Mouse (Mus musculus) layer of hippocampus, postnatal 25 days (tissue): ENCODE data around the gene Chrna9. TPM values are rescaled to one million over a fixed set of nuclear protein-coding genes. Genes with fewer than 3 reads are reported as not detected.
A peak's percentile ranks its signal among the peaks of the same experiment; 100 is the strongest.
"Not testable (repeated sequence)": the region's sequence is repeated elsewhere in the genome, so short reads cannot be mapped to it uniquely, and the experiment has no call there.

Experiments
- DNase-seq, 2 experiments: peaks; one replicate each; pipeline ENCODE4 v3.0.0; 2022; ENCODE audit warnings: mixed read lengths in 2 of 2, low spot score in 1 of 2; ENCODE audit errors: extremely low spot score in 1 of 2
- total RNA-seq, 2 experiments: library from RNA; stranded (reverse); gene quantifications; 2 replicates each; pipeline ENCODE4 v1.2.3; 2021

Chrna9 gene
- total RNA-seq, 2 experiments from 2014 or later: not detected

GRCm38 (mm10) chr5:65955343-65956143, 20.8 kb downstream of the Chrna9 start:
- DNase-seq: peak; percentile 64 to 81

- DNase-seq: no peak
These were observed 21.7 kb downstream of the Chrna9 start for GRCm38 (mm10) chr5:65956144-65957008.

GRCm38 (mm10) chr5:65958597-65958996, 23.9 kb downstream of the Chrna9 start:
- peak in 1 of 2 experiments; percentile 65 for DNase-seq

GRCm38 (mm10) chr5:65959893-65960596, 25.3 kb downstream of the Chrna9 start:
- DNase-seq: no peak

- DNase-seq: no peak
These were observed 25.9 kb downstream of the Chrna9 start for GRCm38 (mm10) chr5:65960597-65960950.

GRCm38 (mm10) chr5:65963291-65963690, 28.6 kb downstream of the Chrna9 start:
- no peak for DNase-seq

- DNase-seq: no peak
These were observed 31.1 kb downstream of the Chrna9 start for GRCm38 (mm10) chr5:65965771-65966279.

- no peak for DNase-seq
These were observed 32.4 kb downstream of the Chrna9 start for GRCm38 (mm10) chr5:65967091-65967490.

GRCm38 (mm10) chr5:65968004-65968403, 33.3 kb downstream of the Chrna9 start:
- no peak for DNase-seq

- DNase-seq: no peak
These were observed 38.5 kb downstream of the Chrna9 start for GRCm38 (mm10) chr5:65973189-65973588.

GRCm38 (mm10) chr5:65975731-65976130, 41.0 kb downstream of the Chrna9 start:
- no peak for DNase-seq

- DNase-seq: no peak
These were observed 51.7 kb downstream of the Chrna9 start for GRCm38 (mm10) chr5:65986426-65986825.

- DNase-seq: not testable (repeated sequence)
These were observed 52.3 kb downstream of the Chrna9 start for GRCm38 (mm10) chr5:65987004-65987403.

GRCm38 (mm10) chr5:65991191-65991590, 56.5 kb downstream of the Chrna9 start:
- no peak for DNase-seq

- no peak for DNase-seq
These were observed 59.9 kb downstream of the Chrna9 start for GRCm38 (mm10) chr5:65994643-65995042.

- DNase-seq: no peak
These were observed 63.1 kb downstream of the Chrna9 start for GRCm38 (mm10) chr5:65997813-65998212.

GRCm38 (mm10) chr5:65999106-65999505, 64.4 kb downstream of the Chrna9 start:
- no peak for DNase-seq

GRCm38 (mm10) chr5:66000074-66000473, 65.4 kb downstream of the Chrna9 start:
- DNase-seq: no peak

GRCm38 (mm10) chr5:66000567-66001125, 65.9 kb downstream of the Chrna9 start:
- no peak for DNase-seq

GRCm38 (mm10) chr5:66001232-66001631, 66.5 kb downstream of the Chrna9 start:
- no peak for DNase-seq
